Mouse (Mus musculus) olfactory bulb, adult 2 months (tissue): ENCODE measurements around the gene Ankrd60. TPM values are rescaled to one million over a fixed set of nuclear protein-coding genes. Genes with fewer than 3 reads are reported as not detected.

Source experiments
- H3K27ac ChIP-seq: fragments of 200-500 bp; 2 replicates; pipeline ENCODE4 v1.5.1; 2012; ENCODE audit warnings: low read depth, low read length; ENCODE audit not compliant: insufficient read depth
- H3K4me1 ChIP-seq: fragments of 200-500 bp; 2 replicates; pipeline ENCODE4 v1.6.1; 2012; ENCODE audit warnings: low read length; ENCODE audit not compliant: control insufficient read depth, insufficient read depth
- H3K4me3 ChIP-seq: fragments of 200-500 bp; 2 replicates; pipeline ENCODE4 v1.5.1; 2012; ENCODE audit warnings: mild to moderate bottlenecking, low read depth, low read length, moderate library complexity; ENCODE audit not compliant: insufficient read depth
- CTCF ChIP-seq: fragments of 200-500 bp; IDR thresholded peaks from 2 replicates; pipeline ENCODE4 v1.5.1; 2012; ENCODE audit warnings: low read depth, mild to moderate bottlenecking, low read length, moderate library complexity; ENCODE audit not compliant: insufficient read depth
- POLR2A ChIP-seq: fragments of 200-500 bp; IDR thresholded peaks from 2 replicates; pipeline ENCODE4 v1.6.1; 2012; ENCODE audit warnings: mild to moderate bottlenecking, low read depth, low read length, moderate library complexity; ENCODE audit not compliant: insufficient read depth
- WGBS: fragments of 180-500 bp; shearing (Covaris S2); methylation state at CpG from one replicate; pipeline ENCODE4 v1.1.7; 2018; 5-methylcytosine and 5-hydroxymethylcytosine counted together
- polyA plus RNA-seq: library from polyadenylated mRNA; stranded (reverse); fragments of >200 nt; gene quantifications from 2 replicates; pipeline ENCODE4 v1.2.4, GENCODE M21; 2012; ENCODE audit warnings: low replicate concordance; ENCODE audit not compliant: missing spikeins, insufficient read depth, insufficient read length

Gene Ankrd60
- polyA plus RNA-seq, 1 experiment: not detected

DNA sequence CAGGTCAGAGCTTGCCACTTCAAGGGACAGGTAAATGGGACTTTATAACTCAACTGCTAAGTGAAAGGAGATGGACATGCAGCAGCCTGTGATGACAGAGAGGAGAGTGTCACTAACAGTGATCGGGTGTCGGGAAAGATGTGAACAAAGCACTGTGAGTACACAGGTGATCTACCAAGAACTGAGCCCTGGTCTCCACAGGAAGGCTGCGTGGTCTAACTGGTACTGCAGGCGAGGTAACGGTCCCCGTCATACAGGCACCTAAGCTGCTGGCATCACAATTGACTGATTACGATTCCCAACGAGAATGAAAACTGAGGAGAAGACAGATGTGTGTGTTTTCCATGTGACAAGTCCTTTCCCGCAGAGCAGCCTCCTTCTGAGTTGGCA, 28.2 kb upstream of the Ankrd60 start:
- TF ChIP-seq POLR2A: no peak
- no peak for TF ChIP-seq CTCF
- no peaks in the 10 kb centered on the region for H3K4me1 ChIP-seq
- no peak overlapping the region for H3K4me3 ChIP-seq
- no peak overlapping the region for H3K27ac ChIP-seq
- WGBS: 91% methylated on average over 9 of the region's 9 CpGs

DNA sequence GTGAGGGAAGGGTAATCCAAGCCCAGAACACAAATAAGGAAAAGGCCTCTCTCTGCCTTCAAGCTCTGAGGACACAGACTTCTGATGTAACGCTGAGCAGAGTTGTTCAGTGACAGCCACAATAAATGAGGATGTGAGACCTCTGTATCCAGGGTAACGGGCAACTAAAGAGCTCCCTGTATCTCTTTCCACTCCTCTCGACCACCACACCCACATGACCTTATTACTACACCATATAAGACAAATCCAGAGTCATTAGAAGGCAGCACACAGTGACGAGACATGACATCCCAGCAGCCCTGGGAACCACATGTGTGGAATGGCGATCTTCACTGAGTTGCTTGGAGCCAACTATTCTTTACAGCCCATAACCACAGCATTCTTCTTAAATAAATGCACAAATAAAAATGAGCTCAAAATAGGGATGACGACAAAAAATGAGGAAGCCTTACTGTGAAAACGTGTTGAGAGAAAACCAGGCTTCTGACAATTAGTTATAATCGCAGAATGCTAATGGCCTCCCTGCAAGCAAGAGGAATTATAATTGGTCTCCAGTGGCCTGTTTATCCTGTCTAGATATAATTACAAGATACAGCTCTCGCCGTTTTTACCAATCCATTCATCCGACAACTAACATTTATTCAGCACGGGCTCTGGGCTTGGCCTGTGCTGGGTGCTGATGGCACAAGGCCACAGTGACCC, 27.7 kb upstream of the Ankrd60 start:
- TF ChIP-seq POLR2A: no peak
- no peak for TF ChIP-seq CTCF
- Histone ChIP-seq H3K27ac (no peak overlapping the region), H3K4me3 (no peak overlapping the region), H3K4me1 (no peaks in the 10 kb centered on the region)
- 70% methylated on average over 12 of the region's 12 CpGs for WGBS

DNA sequence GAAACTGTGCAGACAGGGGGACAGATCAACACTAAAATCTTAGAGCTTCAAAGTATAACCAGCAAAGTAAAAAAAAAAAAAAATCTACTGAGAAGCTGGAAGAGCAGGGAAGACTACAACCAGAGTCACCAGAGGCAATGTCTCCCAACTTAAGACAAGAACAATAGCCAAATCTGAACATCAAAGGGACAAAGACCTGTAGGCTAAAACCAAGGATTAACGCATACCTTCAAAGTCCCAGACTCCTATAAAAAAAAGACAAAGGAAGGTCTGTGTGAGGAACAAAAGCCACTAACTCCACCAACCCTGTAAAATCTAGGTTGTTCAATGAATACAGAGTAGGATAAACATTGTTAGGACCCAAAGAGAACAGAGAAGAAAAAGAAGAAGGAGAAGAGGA, 23.7 kb upstream of the Ankrd60 start:
- TF ChIP-seq POLR2A (no peak), CTCF (no peak)
- Histone ChIP-seq H3K4me1 (no peaks in the 10 kb centered on the region), H3K27ac (no peak overlapping the region), H3K4me3 (no peak overlapping the region)
- WGBS: 90% methylated on average over 1 of the region's 1 CpGs

DNA sequence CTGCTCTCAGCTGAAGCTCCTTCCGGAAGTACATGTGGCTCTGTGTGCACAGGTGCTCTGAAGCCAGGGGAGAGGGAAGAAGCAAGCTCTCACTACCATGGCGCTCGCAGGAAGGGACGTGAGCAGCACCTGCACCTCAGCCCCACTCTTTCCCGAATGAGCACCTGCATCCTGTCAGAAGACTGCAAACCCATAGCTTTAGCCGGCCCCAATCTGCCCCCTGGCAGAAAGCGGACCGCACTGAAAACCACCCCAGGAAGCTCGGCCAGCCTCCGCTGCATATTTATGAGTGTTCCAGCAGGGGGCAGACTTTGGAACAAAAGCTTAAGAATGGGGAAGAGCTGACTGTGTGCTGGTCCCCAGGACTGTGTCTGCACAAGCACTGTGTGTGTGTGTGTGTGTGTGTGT, 17.2 kb upstream of the Ankrd60 start:
- TF ChIP-seq POLR2A (no peak), CTCF (peak; percentile 25; the same call in 1 of the 2 replicates)
- 55% methylated on average over 10 of the region's 10 CpGs for WGBS
- Histone ChIP-seq H3K27ac (no peak overlapping the region), H3K4me3 (no peak overlapping the region), H3K4me1 (no peaks in the 10 kb centered on the region)

DNA sequence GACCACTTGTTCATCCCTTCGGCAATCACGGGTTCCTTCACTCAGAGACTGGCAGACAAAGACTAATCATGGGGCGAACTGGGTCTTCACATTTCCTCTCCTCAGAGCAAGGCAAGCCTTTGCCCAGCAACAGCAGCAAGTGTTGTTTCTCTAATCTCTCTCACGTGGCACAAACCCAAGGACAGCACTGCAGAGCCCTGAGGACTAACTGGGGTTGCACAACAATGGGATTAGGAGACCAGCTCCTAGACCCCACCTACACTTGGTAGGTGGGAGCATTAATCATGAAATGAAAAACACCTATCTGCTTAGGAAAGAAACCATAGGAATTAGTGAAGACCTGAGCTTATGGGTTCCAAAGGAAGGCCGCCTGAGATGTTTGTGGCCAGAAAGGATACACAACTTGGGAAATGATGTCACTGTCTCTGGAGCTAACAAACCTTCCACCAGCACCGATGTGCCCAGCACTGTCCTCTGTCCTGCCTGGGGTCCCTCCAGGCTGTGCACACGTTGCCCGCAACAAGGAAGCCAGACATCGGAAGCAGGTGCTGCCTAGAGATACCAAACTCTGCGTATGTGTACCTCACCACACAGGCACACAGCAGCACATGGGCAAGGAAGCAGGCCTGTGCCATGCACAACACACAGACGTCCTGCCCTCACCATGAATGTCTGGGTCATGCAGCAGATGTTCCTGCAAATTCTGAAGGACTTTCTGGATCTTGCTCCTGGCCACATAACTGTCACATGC, 16.3 kb upstream of the Ankrd60 start:
- no peak overlapping the region for H3K27ac ChIP-seq
- TF ChIP-seq POLR2A (no peak), CTCF (no peak)
- H3K4me1 ChIP-seq: no peaks in the 10 kb centered on the region
- no peak overlapping the region for H3K4me3 ChIP-seq
- 78% methylated on average over 11 of the region's 11 CpGs for WGBS

DNA sequence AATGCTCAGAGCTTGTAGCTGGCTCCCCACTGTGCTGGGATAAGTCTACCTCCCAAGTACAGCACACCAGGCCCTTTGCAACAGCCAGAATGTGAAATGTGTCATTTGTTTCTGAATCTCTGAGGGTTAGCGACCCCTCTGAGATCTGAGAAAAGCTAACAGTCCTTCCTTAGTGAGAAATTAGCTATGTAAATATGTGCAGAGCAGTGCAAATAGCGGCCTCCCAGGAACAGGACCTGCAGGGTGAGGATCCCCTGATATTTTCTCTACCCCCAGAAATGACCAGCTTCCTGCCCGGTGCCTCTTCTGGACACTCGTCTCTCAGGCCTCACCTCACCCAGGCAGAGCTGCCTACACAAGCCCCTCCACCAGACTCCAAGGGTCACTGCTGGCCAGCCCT, 15.7 kb upstream of the Ankrd60 start:
- H3K4me3 ChIP-seq: no peak overlapping the region
- H3K27ac ChIP-seq: no peak overlapping the region
- H3K4me1 ChIP-seq: no peaks in the 10 kb centered on the region
- TF ChIP-seq CTCF (no peak), POLR2A (no peak)
- 86% methylated on average over 4 of the region's 4 CpGs for WGBS

DNA sequence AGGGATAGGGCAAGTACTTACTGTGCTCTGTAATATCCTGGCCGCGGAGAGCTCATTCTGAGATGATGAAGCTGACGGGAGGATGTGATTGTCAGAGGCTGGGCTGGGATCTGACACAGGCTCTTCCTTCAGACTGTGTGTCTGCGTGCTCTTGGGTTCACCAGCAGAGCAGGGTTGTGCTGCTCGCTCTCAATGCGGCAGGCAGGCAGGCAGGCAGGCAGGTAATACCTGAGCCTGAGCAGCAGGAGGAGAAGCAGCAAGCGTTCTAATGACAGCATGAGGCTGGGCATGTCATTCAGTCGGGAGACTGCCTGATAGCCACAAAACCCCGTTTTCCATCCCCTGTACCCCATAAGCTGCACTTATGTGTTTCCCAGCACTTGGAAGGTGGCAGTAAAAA, 14.6 kb upstream of the Ankrd60 start:
- Histone ChIP-seq H3K27ac (no peak overlapping the region), H3K4me3 (no peak overlapping the region), H3K4me1 (no peaks in the 10 kb centered on the region)
- TF ChIP-seq CTCF (no peak), POLR2A (no peak)
- 90% methylated on average over 9 of the region's 9 CpGs for WGBS

DNA sequence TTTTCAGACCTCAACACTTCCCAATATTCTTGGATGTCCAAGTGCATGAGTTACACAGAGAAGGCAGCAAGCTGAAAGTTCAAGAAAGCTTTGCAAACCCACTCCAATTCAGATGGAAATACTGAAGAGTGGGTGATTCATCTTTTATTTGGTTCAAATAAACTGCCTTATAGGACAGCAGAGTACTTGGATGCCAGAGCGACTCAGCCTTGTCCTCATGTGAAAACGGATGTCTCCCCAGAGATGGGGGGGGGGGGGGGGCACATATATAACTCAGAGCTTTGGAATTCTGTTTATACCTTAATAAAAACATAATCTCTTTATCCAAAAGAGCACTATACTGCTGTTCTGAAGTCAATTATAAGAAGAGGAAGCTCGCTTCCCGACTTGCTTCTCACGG, 9.2 kb upstream of the Ankrd60 start:
- 84% methylated on average over 5 of the region's 5 CpGs for WGBS
- TF ChIP-seq CTCF (no peak), POLR2A (no peak)
- Histone ChIP-seq H3K27ac (no peak overlapping the region), H3K4me1 (peaks cover 10% of the 10 kb centered on the region), H3K4me3 (no peak overlapping the region)

DNA sequence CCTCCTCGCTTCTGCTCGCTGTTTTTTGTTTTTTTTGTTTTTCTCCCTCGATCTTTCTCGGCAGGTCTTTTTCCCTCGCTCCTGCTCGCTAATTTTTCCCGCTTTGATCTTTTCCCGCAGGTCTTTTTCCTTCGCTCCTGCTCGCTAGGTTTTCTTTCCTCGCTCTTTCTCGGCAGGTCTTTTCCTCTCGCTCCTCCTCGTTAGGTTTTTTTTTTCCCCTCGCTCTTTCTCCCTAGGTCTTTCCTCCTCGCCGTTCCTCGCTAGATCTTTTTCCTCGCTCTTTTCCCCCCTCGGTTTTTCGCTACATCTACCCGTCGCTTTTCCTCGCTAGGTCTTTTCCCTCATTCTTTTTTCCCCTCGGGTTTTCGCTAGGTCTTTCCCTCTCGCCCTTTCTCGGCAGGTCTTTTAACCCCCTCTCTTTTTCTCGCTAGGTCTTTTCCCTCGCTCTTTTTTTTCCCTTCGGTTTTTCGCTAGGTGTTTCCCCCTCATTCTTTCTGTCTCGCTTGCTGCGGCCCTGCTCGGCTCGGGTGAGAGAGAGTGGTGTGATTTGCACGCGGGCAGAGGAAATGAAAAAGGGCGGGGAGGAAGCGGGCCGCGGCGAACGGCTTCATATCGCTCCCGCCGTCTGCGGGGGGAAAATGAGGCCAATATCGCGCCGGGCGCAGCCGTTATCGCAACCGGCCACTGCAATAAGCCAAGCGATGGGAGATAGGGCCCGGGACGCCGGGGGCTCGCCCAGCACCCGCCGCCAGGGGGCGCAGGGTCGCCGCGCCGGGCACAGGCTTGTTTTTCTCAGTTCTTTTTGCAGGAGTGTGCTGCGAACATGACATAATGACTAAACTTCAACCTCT, 8.2 kb upstream of the Ankrd60 start:
- peak overlapping the region; percentile 18; the same call in 1 of the 2 replicates for H3K4me3 ChIP-seq
- TF ChIP-seq CTCF (peak; percentile 76; the same call in 1 of the 2 replicates), POLR2A (no peak)
- H3K27ac ChIP-seq: no peak overlapping the region
- WGBS: 3% methylated on average over 68 of the region's 68 CpGs
- peaks cover 10% of the 10 kb centered on the region for H3K4me1 ChIP-seq
